Mouse (Mus musculus): ENCODE measurements around the gene Nedd8.

Gene Nedd8

DNA sequence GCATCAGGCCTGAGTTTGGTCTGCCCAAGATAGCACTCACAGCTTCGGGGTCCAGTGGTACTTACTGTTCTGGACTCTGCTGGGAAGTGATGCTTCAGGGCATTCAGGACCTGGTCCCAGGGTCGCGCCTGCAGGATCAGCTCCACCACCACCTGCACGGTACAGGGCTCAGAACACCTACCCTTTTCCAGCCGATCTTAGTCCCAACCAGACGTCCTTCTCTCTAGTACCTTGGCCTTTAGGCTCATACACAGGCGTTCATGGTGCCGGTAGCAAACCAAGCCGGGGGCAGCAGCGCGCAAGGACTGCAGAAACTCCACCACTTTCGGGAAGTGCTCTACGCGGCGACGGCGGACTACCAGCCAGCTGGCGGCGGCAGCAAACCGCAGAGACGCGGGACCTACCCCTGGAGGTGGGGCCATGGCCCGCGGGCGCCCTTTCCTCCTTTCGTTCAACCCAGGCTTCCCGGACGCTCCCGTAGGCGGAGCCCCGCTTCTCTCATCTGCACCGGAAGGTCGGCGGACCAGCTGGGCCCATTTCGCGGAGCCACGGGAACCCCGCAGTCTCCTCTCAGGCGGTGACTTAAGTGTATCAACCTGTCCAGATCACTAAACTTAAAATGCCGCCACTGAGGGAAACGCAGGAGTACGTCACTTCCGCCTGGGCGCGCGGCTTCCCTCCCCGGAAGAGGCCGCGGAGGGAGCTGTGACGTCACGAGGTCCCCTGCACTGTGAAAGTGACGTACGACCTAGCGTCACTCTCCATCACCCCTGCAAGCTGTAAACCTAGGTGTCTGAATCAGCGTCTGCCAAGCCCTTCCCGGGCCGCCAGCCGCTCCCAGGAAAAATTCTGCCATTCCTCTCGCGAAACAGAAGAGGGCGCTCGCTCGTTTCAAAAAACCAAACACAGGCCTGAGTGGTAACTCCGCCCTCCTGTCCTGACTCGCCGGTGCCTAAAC is 9.5 kb upstream of the Nedd8 start, which contains the start of gene Tinf2:
Tinf2 (minus strand) TSS at position 661 of the 958 bp plus-strand sequence.
- in situ Hi-C loops (cut with MboI; ENCODE audit: low pct_unique_long_range_greater_than_20kb in 1 of 2, low sequenced_read_pairs in 2 of 2, unreplicated experiment in 1 of 2), result loop anchor here (5.0 kb wide), 1 partner anchor 61 kb away; no protein-coding TSS in a partner anchor

GRCm38 (mm10) chr14:55677615-55678014 is 5.7 kb upstream of the Nedd8 start:
- in situ Hi-C loops (cut with MboI; ENCODE audit: low pct_unique_long_range_greater_than_20kb in 1 of 2, low sequenced_read_pairs in 2 of 2, unreplicated experiment in 1 of 2), result no loop called here

DNA sequence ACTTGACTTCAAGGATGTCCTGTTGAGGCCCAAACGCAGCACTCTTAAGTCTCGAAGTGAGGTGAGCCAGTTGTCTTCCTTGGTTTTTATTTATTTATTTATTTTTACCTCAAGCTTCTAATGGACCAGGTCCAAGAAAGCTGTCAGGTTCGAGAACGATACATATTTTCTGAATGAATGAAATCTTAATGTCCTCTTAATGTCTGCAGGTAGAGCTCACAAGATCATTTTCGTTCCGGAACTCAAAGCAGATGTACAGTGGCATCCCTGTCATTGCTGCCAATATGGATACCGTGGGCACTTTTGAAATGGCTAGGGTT is 777 bp upstream of the Nedd8 start:
- in situ Hi-C loops (cut with MboI; ENCODE audit: low pct_unique_long_range_greater_than_20kb in 1 of 2, low sequenced_read_pairs in 2 of 2, unreplicated experiment in 1 of 2), result no loop called here

- in situ Hi-C loops (cut with MboI; ENCODE audit: low pct_unique_long_range_greater_than_20kb in 1 of 2, low sequenced_read_pairs in 2 of 2, unreplicated experiment in 1 of 2), result no loop called here
Measured at GRCm38 (mm10) chr14:55671486-55671832, 465 bp downstream of the Nedd8 start.

GRCm38 (mm10) chr14:55660636-55661035 is 11.3 kb downstream of the Nedd8 start:
- in situ Hi-C loops (cut with MboI; ENCODE audit: low pct_unique_long_range_greater_than_20kb in 1 of 2, low sequenced_read_pairs in 2 of 2, unreplicated experiment in 1 of 2), result no loop called here

- in situ Hi-C loops (cut with MboI; ENCODE audit: low pct_unique_long_range_greater_than_20kb in 1 of 2, low sequenced_read_pairs in 2 of 2, unreplicated experiment in 1 of 2), result no loop called here
Measured at GRCm38 (mm10) chr14:55659960-55660573, 11.9 kb downstream of the Nedd8 start, which contains the start of gene Mdp1. Mdp1 (minus strand) TSS chr14:55660508.

DNA sequence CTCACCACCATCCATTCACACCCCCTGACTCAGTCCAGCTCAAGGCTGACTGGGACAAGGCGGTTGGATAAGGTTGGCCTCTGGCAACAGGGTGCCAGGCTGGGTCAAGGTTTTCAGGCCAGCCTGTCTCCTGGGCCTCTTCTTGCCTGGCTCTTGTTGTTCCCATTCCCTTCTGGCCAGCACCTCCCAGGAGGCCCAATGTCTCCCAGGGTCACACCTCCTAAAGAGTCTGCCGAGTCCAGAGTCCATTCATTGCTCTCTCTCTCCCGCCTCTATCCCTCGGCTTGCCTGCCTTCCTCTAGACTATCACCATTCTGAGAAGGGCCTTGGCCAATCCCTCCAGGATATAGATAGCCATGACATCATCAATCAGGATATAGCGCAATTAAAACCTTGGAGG is 13.9 kb downstream of the Nedd8 start:
- in situ Hi-C loops (cut with MboI; ENCODE audit: low pct_unique_long_range_greater_than_20kb in 1 of 2, low sequenced_read_pairs in 2 of 2, unreplicated experiment in 1 of 2), result no loop called here

GRCm38 (mm10) chr14:55656935-55657334 is 15.0 kb downstream of the Nedd8 start:
- in situ Hi-C loops (cut with MboI; ENCODE audit: low pct_unique_long_range_greater_than_20kb in 1 of 2, low sequenced_read_pairs in 2 of 2, unreplicated experiment in 1 of 2), result no loop called here

GRCm38 (mm10) chr14:55651528-55651927 is 20.4 kb downstream of the Nedd8 start:
- in situ Hi-C loops (cut with MboI; ENCODE audit: low pct_unique_long_range_greater_than_20kb in 1 of 2, low sequenced_read_pairs in 2 of 2, unreplicated experiment in 1 of 2), result no loop called here

GRCm38 (mm10) chr14:55649884-55650283 is 22.0 kb downstream of the Nedd8 start, which contains the start of gene Tssk4:
Tssk4 (plus strand) TSS chr14:55650184.
- in situ Hi-C loops (cut with MboI; ENCODE audit: low pct_unique_long_range_greater_than_20kb in 1 of 2, low sequenced_read_pairs in 2 of 2, unreplicated experiment in 1 of 2), result no loop called here

DNA sequence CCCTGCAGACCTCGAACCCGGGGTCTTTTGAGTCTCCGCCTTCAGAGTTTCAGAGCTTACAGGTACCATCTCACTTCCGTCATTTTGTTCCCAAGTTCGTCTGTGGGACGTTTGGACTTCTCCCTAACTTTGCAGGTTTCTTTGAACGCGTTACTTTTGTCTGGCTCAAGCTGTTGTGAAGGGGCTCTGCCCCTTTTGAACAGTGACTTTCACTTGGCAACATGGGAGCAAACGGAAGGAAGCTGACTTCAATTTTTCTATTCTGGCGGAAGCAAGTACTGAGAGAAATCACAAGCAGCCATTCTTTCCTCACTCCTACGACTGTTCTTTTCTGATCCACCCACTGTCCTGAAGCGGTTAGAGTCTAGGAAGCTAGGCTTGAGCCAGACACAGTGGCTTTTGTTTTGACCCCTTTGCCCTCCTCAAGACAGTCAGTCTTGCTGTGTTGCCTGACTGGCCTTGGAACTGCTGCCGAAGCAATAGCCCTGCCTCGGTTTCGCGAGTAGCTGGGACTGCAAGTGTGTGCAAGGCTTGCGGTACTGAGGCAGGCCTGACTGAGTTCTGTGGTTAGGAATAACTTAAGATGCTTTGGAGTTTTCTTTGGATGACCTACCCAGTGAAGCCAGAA is 27.5 kb downstream of the Nedd8 start:
- in situ Hi-C loops (cut with MboI; ENCODE audit: low pct_unique_long_range_greater_than_20kb in 1 of 2, low sequenced_read_pairs in 2 of 2, unreplicated experiment in 1 of 2), result no loop called here

GRCm38 (mm10) chr14:55643060-55643907 is 28.6 kb downstream of the Nedd8 start, which contains the start of gene Tm9sf1:
Tm9sf1 (minus strand) TSS chr14:55643806.
- in situ Hi-C loops (cut with MboI; ENCODE audit: low pct_unique_long_range_greater_than_20kb in 1 of 2, low sequenced_read_pairs in 2 of 2, unreplicated experiment in 1 of 2), result no loop called here

DNA sequence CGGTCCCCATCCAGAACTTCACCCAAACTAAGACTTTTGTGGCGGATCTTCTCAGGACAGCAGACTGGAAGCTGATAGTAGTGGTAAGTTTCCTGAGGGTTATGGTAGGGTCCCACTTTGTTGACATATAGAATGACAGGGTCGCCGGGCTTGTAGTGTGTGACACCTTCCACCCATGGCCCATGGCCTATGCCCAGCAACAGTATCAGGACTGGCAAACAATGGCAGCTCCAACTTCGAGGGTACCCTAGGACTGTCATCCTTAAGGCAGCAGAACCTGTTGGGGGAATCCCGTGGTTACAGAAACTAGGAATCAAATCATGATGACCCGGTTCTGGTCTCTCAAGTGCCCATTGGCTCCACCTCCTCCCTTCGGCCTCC is 29.3 kb downstream of the Nedd8 start:
- in situ Hi-C loops (cut with MboI; ENCODE audit: low pct_unique_long_range_greater_than_20kb in 1 of 2, low sequenced_read_pairs in 2 of 2, unreplicated experiment in 1 of 2), result no loop called here

GRCm38 (mm10) chr14:55641291-55641690 is 30.6 kb downstream of the Nedd8 start:
- in situ Hi-C loops (cut with MboI; ENCODE audit: low pct_unique_long_range_greater_than_20kb in 1 of 2, low sequenced_read_pairs in 2 of 2, unreplicated experiment in 1 of 2), result no loop called here

DNA sequence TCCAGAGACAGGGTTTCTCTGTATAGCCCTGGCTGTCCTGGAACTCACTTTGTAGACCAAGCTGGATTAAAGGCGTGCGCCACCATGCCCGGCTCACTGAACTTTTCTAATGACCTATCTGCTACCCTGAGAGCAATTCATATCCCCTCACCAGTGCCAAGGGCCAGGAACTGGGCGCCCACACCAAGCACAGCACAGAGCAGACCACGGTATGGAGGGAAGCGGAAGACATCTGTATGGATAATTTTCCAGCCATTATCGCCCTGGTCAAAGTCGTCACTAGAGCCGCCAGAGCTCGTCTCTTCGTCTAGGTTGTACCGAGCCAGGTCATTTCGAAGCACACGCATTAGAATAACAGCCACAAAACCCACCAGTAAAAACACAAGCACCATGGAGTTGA is 31.1 kb downstream of the Nedd8 start:
- in situ Hi-C loops (cut with MboI; ENCODE audit: low pct_unique_long_range_greater_than_20kb in 1 of 2, low sequenced_read_pairs in 2 of 2, unreplicated experiment in 1 of 2), result no loop called here

DNA sequence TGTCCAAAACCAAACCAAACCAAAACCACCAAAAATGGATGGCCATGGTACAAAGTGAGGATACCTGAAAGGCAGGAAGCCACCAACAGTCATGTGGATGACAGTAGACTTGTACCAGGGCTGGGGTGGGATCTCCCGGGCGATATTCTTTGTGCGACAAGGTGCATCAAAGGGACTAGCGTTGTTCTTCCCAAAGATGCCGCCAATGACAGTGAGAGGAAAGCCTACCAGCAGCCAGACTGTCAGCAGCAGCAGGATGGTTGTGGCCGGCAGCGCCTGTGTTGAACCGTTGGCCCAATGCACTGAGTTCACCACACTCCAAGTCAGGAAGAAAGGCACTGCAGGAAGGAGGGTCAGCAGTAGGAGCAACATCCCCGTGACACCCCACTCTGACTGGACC is 34.1 kb downstream of the Nedd8 start, which contains the start of gene Gm49378:
Gm49378 (minus strand) TSS at position 101 of the 400 bp plus-strand sequence.
- in situ Hi-C loops (cut with MboI; ENCODE audit: low pct_unique_long_range_greater_than_20kb in 1 of 2, low sequenced_read_pairs in 2 of 2, unreplicated experiment in 1 of 2), result no loop called here

- in situ Hi-C loops (cut with MboI; ENCODE audit: low pct_unique_long_range_greater_than_20kb in 1 of 2, low sequenced_read_pairs in 2 of 2, unreplicated experiment in 1 of 2), result no loop called here
Measured at GRCm38 (mm10) chr14:55635523-55636007, 36.4 kb downstream of the Nedd8 start, which contains the start of gene Ipo4. Ipo4 (minus strand) TSS chr14:55635957.

DNA sequence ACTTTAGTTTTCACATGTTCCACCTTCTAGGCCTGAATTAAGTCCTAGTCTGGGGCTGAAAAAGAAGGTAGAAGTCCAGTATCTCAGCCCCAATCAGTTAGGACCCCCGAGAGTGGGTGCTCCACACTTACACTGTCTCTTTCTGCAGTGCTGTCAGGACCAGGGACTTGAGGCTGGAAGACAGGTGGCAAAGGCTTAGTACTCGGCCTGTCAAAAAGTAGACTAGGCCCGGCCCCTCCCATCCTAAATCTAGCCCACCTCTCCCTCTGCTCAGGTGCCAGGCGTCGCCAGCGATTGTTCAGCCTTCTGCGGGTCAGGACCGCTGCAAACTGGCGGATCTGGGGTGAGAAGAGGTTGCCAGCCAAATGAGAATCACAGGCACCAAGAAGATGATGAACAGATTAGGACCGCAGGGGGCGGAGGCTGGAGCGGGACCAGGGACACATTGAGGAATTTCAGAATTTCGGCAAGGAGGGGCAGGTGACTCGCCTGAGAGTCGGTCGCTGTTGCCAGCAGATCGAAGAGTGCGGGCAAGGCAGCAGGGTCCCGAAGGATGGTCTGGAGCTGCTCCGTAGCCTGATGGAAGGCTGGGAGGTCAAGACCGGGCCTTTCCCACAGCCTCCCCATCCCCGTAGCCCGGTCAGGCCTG is 36.9 kb downstream of the Nedd8 start:
- in situ Hi-C loops (cut with MboI; ENCODE audit: low pct_unique_long_range_greater_than_20kb in 1 of 2, low sequenced_read_pairs in 2 of 2, unreplicated experiment in 1 of 2), result no loop called here

All from mouse embryonic stem cell (cell line).